Mouse (Mus musculus) E14TG2a.4 (cell line): ENCODE data around the gene Elac2.

ENCODE experiments used
- H3K27me3 ChIP-seq: 2 replicates; pipeline ENCODE4 v1.6.1; 2014; ENCODE audit warnings: low read length, control low read depth; ENCODE audit not compliant: insufficient read depth
- H3K36me3 ChIP-seq: 2 replicates; pipeline ENCODE4 v1.6.1; 2014; ENCODE audit warnings: low read length, control low read depth; ENCODE audit not compliant: insufficient read depth
- H3K4me1 ChIP-seq: replicated peaks from 2 replicates; pipeline ENCODE4 v1.6.1; 2014; ENCODE audit warnings: low read depth, low read length, control low read depth
- H3K4me3 ChIP-seq: replicated peaks from 2 replicates; pipeline ENCODE4 v1.5.1; 2014; ENCODE audit warnings: mild to moderate bottlenecking, low read length
- H3K9me3 ChIP-seq: 2 replicates; pipeline ENCODE4 v1.6.1; 2014; ENCODE audit warnings: low read length, control low read depth
- CTCF ChIP-seq: conservative IDR thresholded peaks from 2 replicates; pipeline ENCODE4 v1.5.1; 2014; ENCODE audit warnings: low read length
- NANOG ChIP-seq: IDR thresholded peaks from 2 replicates; pipeline ENCODE4 v1.6.1; 2014; ENCODE audit warnings: borderline replicate concordance, low read length, mixed read lengths
- POU5F1 ChIP-seq: IDR thresholded peaks from 2 replicates; pipeline ENCODE4 v1.6.1; 2014; ENCODE audit warnings: low read length, borderline replicate concordance

The Elac2 gene

DNA sequence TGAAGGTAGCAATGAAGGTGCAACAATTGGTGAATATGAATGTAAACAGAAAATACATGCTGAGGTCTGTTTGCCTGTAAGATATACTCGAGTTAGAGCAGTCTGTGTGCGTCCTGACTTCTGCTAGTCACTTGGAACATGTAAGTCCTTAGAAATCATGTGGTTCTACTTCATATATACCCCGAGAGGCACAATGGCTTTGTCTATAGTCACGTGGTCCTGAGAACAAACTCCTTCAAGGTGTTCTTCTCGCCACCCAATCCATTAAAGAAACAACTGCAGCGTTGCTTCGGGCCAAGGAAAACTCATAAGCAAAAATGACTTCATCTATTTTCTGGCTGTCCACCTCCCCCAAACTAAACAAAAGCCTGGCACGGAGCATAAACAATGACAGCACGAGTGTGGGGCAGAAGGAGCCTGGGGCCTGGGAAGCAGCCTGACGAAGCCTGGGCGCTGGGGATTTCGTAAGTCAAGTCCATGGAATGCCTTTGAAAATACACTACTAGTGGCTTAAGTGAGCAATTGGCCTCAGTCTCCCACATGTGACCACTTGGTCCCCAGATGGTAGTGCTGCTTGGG, 60.8 kb downstream of the Elac2 start:
- no peaks in the 10 kb centered on the region for H3K9me3 ChIP-seq
- H3K36me3 ChIP-seq = peaks cover 42% of the 10 kb centered on the region
- H3K4me1 ChIP-seq = 0 out of 2 replicates have a peak, but pooled peaks cover 10% of the 10 kb centered on the region
- no peak overlapping the region for H3K4me3 ChIP-seq
- no peak for TF ChIP-seq POU5F1
- no peak for TF ChIP-seq CTCF
- TF ChIP-seq NANOG = no peak
- no peaks in the 10 kb centered on the region for H3K27me3 ChIP-seq

DNA sequence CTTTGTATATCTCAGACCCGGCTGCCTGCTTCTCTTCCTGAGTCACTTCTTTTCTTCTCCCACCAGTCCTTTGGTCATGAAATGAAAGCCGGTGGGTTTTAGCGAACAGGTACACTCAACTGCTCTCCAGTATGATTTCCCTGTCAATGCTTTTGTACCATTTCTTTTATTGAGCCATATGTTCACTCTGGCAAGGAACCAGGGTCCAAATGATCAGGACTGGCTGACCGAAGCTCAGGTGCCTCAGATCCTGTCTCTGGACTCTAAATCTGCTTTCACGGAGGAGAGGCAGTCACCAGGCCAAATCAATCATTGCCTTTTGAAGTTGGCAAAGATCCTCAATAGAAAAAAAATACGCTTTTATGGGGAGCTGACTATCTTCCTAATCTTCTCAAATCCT, 61.7 kb downstream of the Elac2 start:
- no peak overlapping the region for H3K4me3 ChIP-seq
- H3K9me3 ChIP-seq = no peaks in the 10 kb centered on the region
- H3K27me3 ChIP-seq = no peaks in the 10 kb centered on the region
- TF ChIP-seq CTCF (no peak), NANOG (no peak), POU5F1 (no peak)
- peaks cover 33% of the 10 kb centered on the region for H3K36me3 ChIP-seq
- H3K4me1 ChIP-seq = 0 out of 2 replicates have a peak, but pooled peaks cover 10% of the 10 kb centered on the region

DNA sequence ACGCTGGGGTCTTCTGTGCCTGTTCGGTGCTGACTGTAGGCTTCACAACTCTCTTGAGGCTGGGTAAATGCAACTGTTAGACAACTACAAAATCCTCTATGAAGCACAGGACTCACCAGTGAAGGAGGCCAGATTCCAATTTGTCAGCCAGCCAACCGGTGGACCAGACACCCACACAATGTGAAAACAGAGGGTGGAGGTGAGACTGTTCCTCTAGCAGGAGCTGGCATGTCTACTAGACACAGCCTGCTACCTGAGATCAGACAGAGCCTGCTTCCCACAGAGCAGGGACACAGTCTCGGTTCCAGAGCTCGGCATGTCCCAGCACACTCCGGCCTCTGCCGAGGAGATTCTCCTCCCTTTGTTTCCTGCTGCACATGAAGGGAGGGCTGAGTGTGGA, 70.3 kb downstream of the Elac2 start:
- H3K4me3 ChIP-seq = no peak overlapping the region
- no peak for TF ChIP-seq POU5F1
- TF ChIP-seq NANOG = no peak
- no peak for TF ChIP-seq CTCF
- H3K4me1 ChIP-seq = no peaks in the 10 kb centered on the region
- no peaks in the 10 kb centered on the region for H3K27me3 ChIP-seq
- peaks cover 43% of the 10 kb centered on the region for H3K36me3 ChIP-seq
- H3K9me3 ChIP-seq = no peaks in the 10 kb centered on the region

DNA sequence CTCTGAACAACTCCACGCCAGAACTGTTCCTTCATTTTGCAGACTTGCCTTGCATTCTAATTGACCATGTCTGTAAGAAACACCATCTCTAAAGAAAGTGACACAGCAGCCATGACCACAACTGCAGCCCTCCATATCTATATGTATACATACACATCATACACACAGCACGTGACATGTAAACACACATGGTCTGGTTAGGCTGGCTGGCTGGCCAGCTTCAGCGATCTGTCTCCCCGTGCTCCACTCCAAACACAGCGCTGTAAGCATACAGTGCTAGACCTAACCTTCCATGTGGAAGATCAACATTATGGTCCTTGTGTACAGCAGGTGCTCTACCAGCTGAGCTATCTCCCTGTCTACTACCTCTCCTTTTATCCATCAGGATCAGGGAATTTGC, 72.0 kb downstream of the Elac2 start:
- Histone ChIP-seq H3K27me3 (no peaks in the 10 kb centered on the region), H3K4me3 (no peak overlapping the region)
- TF ChIP-seq NANOG (no peak), POU5F1 (no peak), CTCF (no peak)

More for the DNA sequence above, 72.0 kb downstream of the Elac2 start:
- Histone ChIP-seq H3K36me3 (peaks cover 57% of the 10 kb centered on the region), H3K9me3 (no peaks in the 10 kb centered on the region), H3K4me1 (no peaks in the 10 kb centered on the region)
